Mouse (Mus musculus) embryonic facial prominence, embryonic 11.5 days (tissue): ENCODE measurements around the gene Gm6588. TPM values are rescaled to one million over a fixed set of nuclear protein-coding genes. Genes with fewer than 3 reads are reported as not detected.

ENCODE experiments used
- ATAC-seq: fragments of 200-750 bp; cut with Nextera tagmentation; replicated peaks from 2 replicates; pipeline ENCODE4 v1.8.0; 2017; ENCODE audit warnings: low read depth; ENCODE audit not compliant: insufficient number of reproducible peaks, low FRiP score, low TSS enrichment
- DNase-seq: peaks from one replicate; pipeline ENCODE4 v3.0.0-alpha.2; 2015; ENCODE audit warnings: low spot score
- H3K27ac ChIP-seq: fragments of 300-500 bp; sonication (generic); replicated peaks from 2 replicates; pipeline ENCODE4 v1.5.1; 2014; ENCODE audit warnings: mild to moderate bottlenecking, low read depth, low read length, control low read depth
- H3K27me3 ChIP-seq: fragments of 300-500 bp; sonication (generic); 2 replicates; pipeline ENCODE4 v1.6.1; 2014; ENCODE audit warnings: mild to moderate bottlenecking, low read length, moderate library complexity, mixed read lengths; ENCODE audit not compliant: control insufficient read depth, insufficient read depth
- H3K36me3 ChIP-seq: fragments of 300-500 bp; sonication (generic); replicated peaks from 2 replicates; pipeline ENCODE4 v1.6.1; 2014; ENCODE audit warnings: low read depth, mild to moderate bottlenecking, low read length, moderate library complexity, mixed read lengths; ENCODE audit not compliant: control insufficient read depth, insufficient read depth
- H3K4me1 ChIP-seq: fragments of 300-500 bp; sonication (generic); 2 replicates; pipeline ENCODE4 v1.6.1; 2014; ENCODE audit warnings: low read length, mixed read lengths; ENCODE audit not compliant: control insufficient read depth, insufficient read depth
- H3K4me2 ChIP-seq: fragments of 300-500 bp; sonication (generic); 2 replicates; pipeline ENCODE4 v1.6.1; 2014; ENCODE audit warnings: low read depth, mild to moderate bottlenecking, control low read depth, low read length, moderate library complexity
- H3K4me3 ChIP-seq: fragments of 300-500 bp; sonication (generic); 2 replicates; pipeline ENCODE4 v1.5.1; 2014; ENCODE audit warnings: low read depth, low read length, control low read depth
- H3K9ac ChIP-seq: fragments of 300-500 bp; sonication (generic); replicated peaks from 2 replicates; pipeline ENCODE4 v1.6.1; 2014; ENCODE audit warnings: mild to moderate bottlenecking, control low read depth, low read length
- H3K9me3 ChIP-seq: fragments of 300-500 bp; sonication (generic); replicated peaks from 2 replicates; pipeline ENCODE4 v1.6.1; 2016; ENCODE audit warnings: mild to moderate bottlenecking, low read length, inconsistent platforms, mixed read lengths; ENCODE audit not compliant: control insufficient read depth
- WGBS: fragments of 180-500 bp; shearing (Covaris S2); extraction: QIAGEN DNeasy Blood & Tissue Kit; methylation state at CpG from one replicate; pipeline ENCODE4 v1.1.7; 2014; 5-methylcytosine and 5-hydroxymethylcytosine counted together
- polyA plus RNA-seq: library from polyadenylated mRNA; unstranded; fragments of >200 nt; fragmentation: Nextera tagmentation; extraction: Ambion mirVana; gene quantifications from 2 replicates; pipeline ENCODE4 v1.2.1, GENCODE M21; 2014

Gm6588 gene
- polyA plus RNA-seq, 1 experiment from 2014 or later, result not detected

GRCm38 (mm10) chr5:112418023-112418422, 31.2 kb upstream of the Gm6588 start:
- H3K27ac ChIP-seq, result no peak overlapping the region
- no peak overlapping the region for H3K4me3 ChIP-seq
- H3K9me3 ChIP-seq, result no peaks in the 10 kb centered on the region
- no peaks in the 10 kb centered on the region for H3K27me3 ChIP-seq
- no peak for DNase-seq
- 66% methylated on average over 4 of the region's 4 CpGs for WGBS
- no peak for ATAC-seq
- no peak overlapping the region for H3K9ac ChIP-seq
- no peaks in the 10 kb centered on the region; the same call in 1 of the 2 replicates for H3K4me1 ChIP-seq
- H3K36me3 ChIP-seq, result no peaks in the 10 kb centered on the region
- no peak overlapping the region for H3K4me2 ChIP-seq

GRCm38 (mm10) chr5:112419535-112419934, 29.7 kb upstream of the Gm6588 start:
- Histone ChIP-seq H3K4me3 (no peak overlapping the region), H3K4me2 (no peak overlapping the region), H3K27me3 (no peaks in the 10 kb centered on the region), H3K9ac (no peak overlapping the region), H3K9me3 (no peaks in the 10 kb centered on the region), H3K4me1 (no peaks in the 10 kb centered on the region; the same call in 1 of the 2 replicates), H3K36me3 (no peaks in the 10 kb centered on the region), H3K27ac (no peak overlapping the region)
- WGBS, result 32% methylated on average over 12 of the region's 12 CpGs
- ATAC-seq (no peak), DNase-seq (peak; percentile 65)

- Histone ChIP-seq H3K36me3 (no peaks in the 10 kb centered on the region), H3K4me1 (no peaks in the 10 kb centered on the region), H3K27me3 (no peaks in the 10 kb centered on the region), H3K4me2 (no peak overlapping the region), H3K27ac (no peak overlapping the region), H3K4me3 (no peak overlapping the region), H3K9me3 (no peaks in the 10 kb centered on the region), H3K9ac (no peak overlapping the region)
- ATAC-seq (no peak), DNase-seq (no peak)
- 90% methylated on average over 7 of the region's 7 CpGs for WGBS
Observed at GRCm38 (mm10) chr5:112426635-112427034, 22.6 kb upstream of the Gm6588 start.

GRCm38 (mm10) chr5:112427283-112427682, 21.9 kb upstream of the Gm6588 start:
- DNase-seq (peak; percentile 81), ATAC-seq (no peak)
- Histone ChIP-seq H3K27me3 (no peaks in the 10 kb centered on the region), H3K36me3 (no peaks in the 10 kb centered on the region), H3K4me2 (no peak overlapping the region), H3K9ac (no peak overlapping the region), H3K4me1 (no peaks in the 10 kb centered on the region), H3K9me3 (no peaks in the 10 kb centered on the region), H3K27ac (no peak overlapping the region), H3K4me3 (no peak overlapping the region)
- WGBS, result 37% methylated on average over 2 of the region's 2 CpGs

DNA sequence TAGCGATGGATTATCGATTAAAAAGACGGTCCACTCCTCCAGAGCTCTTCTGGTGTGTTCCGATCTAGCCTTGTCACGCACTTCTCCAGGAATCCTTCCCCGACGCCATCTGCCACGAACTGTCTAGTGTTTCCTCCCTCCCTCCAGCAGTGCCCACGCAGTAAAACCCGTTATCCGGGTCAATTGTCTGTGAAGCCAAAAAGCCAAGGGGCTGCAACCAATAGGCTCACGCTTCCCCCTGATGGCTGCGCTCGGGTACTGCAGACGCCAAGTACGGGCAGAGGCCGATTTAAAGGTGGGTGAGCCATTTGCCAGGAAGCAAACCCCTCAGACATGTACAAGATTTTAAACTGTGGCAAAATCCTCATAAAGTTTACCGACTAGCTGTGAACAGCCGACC, 20.3 kb upstream of the Gm6588 start:
- no peaks in the 10 kb centered on the region for H3K9me3 ChIP-seq
- DNase-seq, result peak; percentile 85
- H3K4me3 ChIP-seq, result no peak overlapping the region
- WGBS, result 15% methylated on average over 19 of the region's 19 CpGs
- H3K27me3 ChIP-seq, result no peaks in the 10 kb centered on the region
- H3K4me1 ChIP-seq, result no peaks in the 10 kb centered on the region
- peak overlapping the region; percentile 34 for H3K4me2 ChIP-seq
- H3K27ac ChIP-seq, result no peak overlapping the region
- no peak overlapping the region for H3K9ac ChIP-seq
- H3K36me3 ChIP-seq, result no peaks in the 10 kb centered on the region
- ATAC-seq, result 0 out of 2 replicates have a peak, but pooled peaks have one; percentile 31

GRCm38 (mm10) chr5:112431120-112431775, 18.0 kb upstream of the Gm6588 start:
- no peaks in the 10 kb centered on the region for H3K27me3 ChIP-seq
- H3K9me3 ChIP-seq, result no peaks in the 10 kb centered on the region
- H3K4me2 ChIP-seq, result no peak overlapping the region
- H3K4me3 ChIP-seq, result no peak overlapping the region
- no peaks in the 10 kb centered on the region for H3K36me3 ChIP-seq
- H3K9ac ChIP-seq, result no peak overlapping the region
- DNase-seq, result no peak
- H3K4me1 ChIP-seq, result no peaks in the 10 kb centered on the region
- ATAC-seq, result no peak
- 22% methylated on average over 14 of the region's 14 CpGs for whole genome bisulfite sequencing
- H3K27ac ChIP-seq, result no peak overlapping the region

GRCm38 (mm10) chr5:112432033-112432432, 17.2 kb upstream of the Gm6588 start:
- H3K27ac ChIP-seq, result no peak overlapping the region

GRCm38 (mm10) chr5:112433004-112433403, 16.2 kb upstream of the Gm6588 start:
- H3K36me3 ChIP-seq, result no peaks in the 10 kb centered on the region

More at GRCm38 (mm10) chr5:112432033-112432432, 17.2 kb upstream of the Gm6588 start:
- DNase-seq, result no peak
- WGBS, result 69% methylated on average over 5 of the region's 5 CpGs
- no peak for ATAC-seq
- Histone ChIP-seq H3K9ac (no peak overlapping the region), H3K9me3 (no peaks in the 10 kb centered on the region), H3K4me3 (no peak overlapping the region), H3K4me1 (no peaks in the 10 kb centered on the region), H3K36me3 (no peaks in the 10 kb centered on the region), H3K4me2 (no peak overlapping the region), H3K27me3 (no peaks in the 10 kb centered on the region)

More at GRCm38 (mm10) chr5:112433004-112433403, 16.2 kb upstream of the Gm6588 start:
- DNase-seq (peak; percentile 73), ATAC-seq (no peak)
- WGBS, result 4% methylated on average over 8 of the region's 8 CpGs
- Histone ChIP-seq H3K9me3 (no peaks in the 10 kb centered on the region), H3K4me2 (no peak overlapping the region), H3K4me3 (no peak overlapping the region), H3K27me3 (no peaks in the 10 kb centered on the region), H3K4me1 (no peaks in the 10 kb centered on the region), H3K27ac (no peak overlapping the region), H3K9ac (no peak overlapping the region)
